Mouse (Mus musculus) hindbrain, embryonic 14.5 days (tissue): ENCODE data around the gene Ablim2. TPM values are rescaled to one million over a fixed set of nuclear protein-coding genes. Genes with fewer than 3 reads are reported as not detected.

ENCODE experiments used
- ATAC-seq: fragments of 200-750 bp; cut with Nextera tagmentation; 2 replicates; pipeline ENCODE4 v1.8.0; 2017; ENCODE audit warnings: moderate number of reproducible peaks, mild to moderate bottlenecking, moderate TSS enrichment, moderate library complexity; ENCODE audit not compliant: low FRiP score
- DNase-seq: peaks from one replicate; pipeline ENCODE4 v3.0.0-alpha.2; 2015; ENCODE audit warnings: low spot score
- H3K27ac ChIP-seq: fragments of 300-500 bp; sonication (generic); 2 replicates; pipeline ENCODE4 v1.5.1; 2014; ENCODE audit warnings: mild to moderate bottlenecking, moderate library complexity
- H3K27me3 ChIP-seq: fragments of 300-500 bp; sonication (generic); 2 replicates; pipeline ENCODE4 v1.6.1; 2014; ENCODE audit warnings: mild to moderate bottlenecking, low read length, mixed read lengths; ENCODE audit not compliant: control insufficient read depth, insufficient read depth
- H3K36me3 ChIP-seq: fragments of 300-500 bp; sonication (generic); replicated peaks from 2 replicates; pipeline ENCODE4 v1.6.1; 2014; ENCODE audit not compliant: control insufficient read depth, insufficient read depth
- H3K4me1 ChIP-seq: fragments of 300-500 bp; sonication (generic); replicated peaks from 2 replicates; pipeline ENCODE4 v1.6.1; 2014; ENCODE audit warnings: antibody characterized with exemption, low read length, mixed read lengths; ENCODE audit not compliant: control insufficient read depth, insufficient read depth
- H3K4me2 ChIP-seq: fragments of 300-500 bp; sonication (generic); replicated peaks from 2 replicates; pipeline ENCODE4 v1.6.1; 2014; ENCODE audit warnings: mild to moderate bottlenecking, moderate library complexity
- H3K4me3 ChIP-seq: fragments of 300-500 bp; sonication (generic); replicated peaks from 2 replicates; pipeline ENCODE4 v1.5.1; 2014; ENCODE audit warnings: mild to moderate bottlenecking, low read length
- H3K9ac ChIP-seq: fragments of 300-500 bp; sonication (generic); 2 replicates; pipeline ENCODE4 v1.6.1; 2014
- H3K9me3 ChIP-seq: fragments of 300-500 bp; sonication (generic); 2 replicates; pipeline ENCODE4 v1.6.1; 2016; ENCODE audit warnings: low read length; ENCODE audit not compliant: control insufficient read depth
- WGBS: fragments of 180-500 bp; shearing (Covaris S2); extraction: QIAGEN DNeasy Blood & Tissue Kit; methylation state at CpG from one replicate; pipeline ENCODE4 v1.1.7; 2014; 5-methylcytosine and 5-hydroxymethylcytosine counted together
- polyA plus RNA-seq: library from polyadenylated mRNA; unstranded; fragments of >200 nt; fragmentation: Nextera tagmentation; extraction: Ambion mirVana; gene quantifications from 2 replicates; pipeline ENCODE4 v1.2.1, GENCODE M21; 2014

Ablim2 gene
- polyA plus RNA-seq, 1 experiment from 2014 or later, result 19.9 TPM

DNA sequence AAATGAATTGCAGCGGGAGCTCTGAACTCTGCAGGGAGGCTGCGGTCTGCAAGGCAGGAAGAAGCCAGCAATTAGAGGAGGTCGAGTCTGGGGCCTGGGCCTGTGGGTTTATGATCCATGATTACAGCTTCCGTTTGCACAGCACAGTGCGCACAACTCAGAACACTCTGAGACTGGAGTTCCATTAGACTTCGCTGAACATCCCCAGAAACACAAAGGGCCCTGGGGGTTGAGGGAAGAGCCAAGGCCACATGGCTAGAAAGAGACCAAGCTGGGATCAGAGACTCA, 16.4 kb downstream of the Ablim2 start:
- Histone ChIP-seq H3K4me3 (no peak overlapping the region), H3K36me3 (no peaks in the 10 kb centered on the region), H3K4me1 (peaks cover 13% of the 10 kb centered on the region), H3K4me2 (no peak overlapping the region), H3K27me3 (no peaks in the 10 kb centered on the region), H3K9ac (no peak overlapping the region), H3K27ac (no peak overlapping the region), H3K9me3 (no peaks in the 10 kb centered on the region)
- ATAC-seq (no peak), DNase-seq (no peak)
- 50% methylated on average over 6 of the region's 6 CpGs for WGBS

DNA sequence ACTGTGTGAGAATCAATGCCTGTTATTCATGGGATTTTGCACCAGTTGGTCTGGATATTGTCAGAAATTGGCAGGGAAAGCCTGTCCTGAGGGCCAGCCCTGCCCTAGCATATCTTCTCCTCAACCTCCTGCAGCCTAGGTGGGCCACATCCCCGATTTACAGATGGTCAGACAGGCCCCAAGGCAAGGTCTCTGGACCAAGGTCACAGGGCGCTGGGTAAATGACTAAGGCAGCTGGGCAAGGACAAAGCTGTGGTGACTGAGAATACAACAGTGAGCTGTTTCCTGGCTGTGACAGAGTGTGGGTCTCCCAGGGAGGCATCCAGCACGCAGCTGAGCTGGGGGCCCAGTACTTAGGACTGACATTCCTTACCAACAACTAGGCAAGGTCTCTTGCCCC, 23.4 kb downstream of the Ablim2 start:
- no peaks in the 10 kb centered on the region for H3K27me3 ChIP-seq
- H3K9me3 ChIP-seq, result no peaks in the 10 kb centered on the region
- 69% methylated on average over 3 of the region's 3 CpGs for WGBS
- no peaks in the 10 kb centered on the region for H3K36me3 ChIP-seq
- no peak for ATAC-seq
- no peak for DNase-seq
- H3K27ac ChIP-seq, result no peak overlapping the region
- H3K4me1 ChIP-seq, result no peaks in the 10 kb centered on the region
- no peak overlapping the region for H3K4me2 ChIP-seq
- no peak overlapping the region for H3K4me3 ChIP-seq
- no peak overlapping the region for H3K9ac ChIP-seq

DNA sequence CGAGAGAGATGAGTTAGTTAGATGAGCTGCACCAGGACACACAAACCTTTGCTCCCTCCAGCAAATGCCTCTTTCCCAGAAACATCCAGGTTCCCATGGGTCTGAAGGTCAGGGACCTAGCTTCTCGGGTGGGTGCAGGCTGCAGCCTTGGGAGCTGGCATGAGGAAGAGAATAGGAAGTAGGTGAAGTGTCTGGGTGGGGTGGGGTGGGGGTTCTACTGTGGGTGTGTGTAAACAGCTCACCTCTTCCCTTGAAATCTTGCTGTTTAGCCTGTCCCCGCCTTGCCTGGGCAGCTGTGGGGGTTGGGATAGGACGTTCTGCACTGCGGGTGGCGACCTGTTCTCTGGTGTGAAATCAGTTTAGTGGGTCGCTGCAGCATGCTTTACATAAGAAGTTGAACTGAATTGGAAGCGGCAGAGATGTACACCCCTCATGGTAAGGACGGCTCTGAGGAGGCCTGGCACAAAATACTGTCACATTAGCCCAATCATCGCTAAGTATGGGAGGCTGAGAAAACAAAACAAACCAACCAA, 25.0 kb downstream of the Ablim2 start:
- DNase-seq (no peak), ATAC-seq (no peak)
- Histone ChIP-seq H3K9ac (no peak overlapping the region), H3K4me2 (no peak overlapping the region), H3K27ac (no peak overlapping the region), H3K36me3 (no peaks in the 10 kb centered on the region), H3K9me3 (no peaks in the 10 kb centered on the region), H3K4me3 (no peak overlapping the region), H3K27me3 (no peaks in the 10 kb centered on the region), H3K4me1 (no peaks in the 10 kb centered on the region)
- 61% methylated on average over 10 of the region's 10 CpGs for WGBS

DNA sequence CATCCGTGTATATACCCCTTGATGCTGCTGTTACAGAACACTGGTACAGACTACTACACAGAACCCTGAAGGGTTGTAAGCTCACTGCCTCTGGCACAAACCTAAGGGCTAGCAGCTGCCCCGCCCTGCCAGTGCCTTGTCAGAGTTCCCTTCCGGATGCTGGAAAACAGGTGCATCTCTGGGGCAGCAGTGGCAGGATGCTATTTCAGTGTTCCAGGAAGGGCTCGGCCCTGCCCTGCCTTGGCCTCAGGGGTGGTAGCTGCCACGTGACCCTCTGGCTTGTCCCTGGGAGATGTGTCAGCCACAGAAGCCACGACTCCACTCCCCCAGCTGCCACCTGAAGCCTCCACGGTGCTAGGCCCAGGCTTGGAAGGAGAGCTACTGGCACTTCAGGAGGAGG, 28.2 kb downstream of the Ablim2 start:
- H3K4me2 ChIP-seq, result no peak overlapping the region
- ATAC-seq (no peak), DNase-seq (no peak)
- H3K4me1 ChIP-seq, result no peaks in the 10 kb centered on the region
- no peaks in the 10 kb centered on the region for H3K27me3 ChIP-seq
- no peaks in the 10 kb centered on the region for H3K36me3 ChIP-seq
- WGBS, result 78% methylated on average over 7 of the region's 7 CpGs
- no peak overlapping the region for H3K4me3 ChIP-seq
- no peak overlapping the region for H3K27ac ChIP-seq
- no peak overlapping the region for H3K9ac ChIP-seq
- no peaks in the 10 kb centered on the region for H3K9me3 ChIP-seq

DNA sequence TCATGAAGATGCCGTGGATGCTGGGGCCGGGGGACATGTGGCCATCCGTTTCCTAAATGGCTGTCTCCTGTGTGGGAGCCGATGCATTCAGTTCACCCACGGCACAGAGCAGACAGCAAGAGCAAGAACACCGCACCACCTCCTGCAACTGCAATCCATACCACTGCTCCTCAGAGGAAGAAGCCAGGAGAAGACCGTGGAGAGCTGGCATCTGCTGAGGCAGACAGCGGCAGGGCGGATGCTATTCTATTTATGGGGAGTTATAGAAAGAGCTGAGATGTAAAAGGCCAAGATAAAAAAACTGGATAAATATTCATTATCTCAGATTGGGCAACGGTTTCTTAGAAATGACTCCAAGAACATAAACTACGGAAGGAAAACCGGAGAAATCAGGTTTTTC, 30.2 kb downstream of the Ablim2 start:
- Histone ChIP-seq H3K27me3 (no peaks in the 10 kb centered on the region), H3K27ac (no peak overlapping the region), H3K4me1 (no peaks in the 10 kb centered on the region), H3K4me3 (no peak overlapping the region), H3K9ac (no peak overlapping the region), H3K4me2 (no peak overlapping the region), H3K36me3 (no peaks in the 10 kb centered on the region), H3K9me3 (no peaks in the 10 kb centered on the region)
- 93% methylated on average over 12 of the region's 12 CpGs for WGBS
- DNase-seq (no peak), ATAC-seq (no peak)

DNA sequence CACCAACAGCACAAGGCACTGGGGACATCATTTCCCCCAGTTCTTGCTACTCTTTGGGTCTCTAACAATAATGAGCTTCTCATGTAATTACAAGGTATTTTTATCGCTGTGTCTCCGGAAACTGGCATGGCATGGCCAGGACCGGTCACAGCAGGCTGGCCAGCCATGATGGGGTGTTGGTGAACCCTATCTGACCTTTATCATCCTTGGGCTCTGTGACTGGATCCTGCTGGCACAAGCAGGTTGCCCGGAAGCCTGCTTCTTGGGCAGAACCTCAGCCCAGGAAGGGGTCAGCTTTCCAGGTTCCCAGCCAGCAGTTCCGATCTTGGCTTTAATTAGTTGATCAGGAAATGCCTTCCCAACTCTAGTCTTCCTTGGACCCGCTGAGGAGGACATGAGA, 31.0 kb downstream of the Ablim2 start:
- 87% methylated on average over 6 of the region's 6 CpGs for WGBS
- Histone ChIP-seq H3K27ac (no peak overlapping the region), H3K9me3 (no peaks in the 10 kb centered on the region)

DNA sequence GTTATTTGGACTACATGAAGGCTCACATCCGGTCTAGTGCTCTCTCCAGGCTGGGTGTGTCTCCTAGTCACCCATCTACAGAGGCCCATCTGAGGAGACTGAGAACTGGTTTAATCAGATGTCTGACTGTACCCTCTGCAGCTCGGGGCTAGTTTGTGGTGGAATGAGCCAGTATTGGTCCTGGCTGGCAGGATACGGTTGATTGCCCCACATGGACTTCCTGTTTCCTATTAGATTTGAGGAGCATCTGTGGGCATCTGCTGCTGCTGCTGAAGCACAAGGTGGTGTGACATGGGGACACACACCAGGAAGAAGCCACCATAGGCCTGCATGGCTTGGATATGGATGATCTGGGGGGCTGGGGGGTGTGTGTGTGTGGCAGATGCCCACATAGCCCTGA, 32.0 kb downstream of the Ablim2 start:
- Histone ChIP-seq H3K9me3 (no peaks in the 10 kb centered on the region), H3K4me2 (no peak overlapping the region), H3K9ac (no peak overlapping the region), H3K4me3 (no peak overlapping the region), H3K27ac (no peak overlapping the region), H3K27me3 (no peaks in the 10 kb centered on the region), H3K4me1 (no peaks in the 10 kb centered on the region), H3K36me3 (no peaks in the 10 kb centered on the region)
- ATAC-seq, result no peak
- 88% methylated on average over 3 of the region's 3 CpGs for WGBS
- no peak for DNase-seq

More for the DNA sequence above, 31.0 kb downstream of the Ablim2 start:
- no peak for DNase-seq
- no peaks in the 10 kb centered on the region for H3K27me3 ChIP-seq
- H3K4me2 ChIP-seq, result no peak overlapping the region
- no peak overlapping the region for H3K4me3 ChIP-seq
- H3K9ac ChIP-seq, result no peak overlapping the region
- no peak for ATAC-seq
- H3K36me3 ChIP-seq, result no peaks in the 10 kb centered on the region
- no peaks in the 10 kb centered on the region for H3K4me1 ChIP-seq

DNA sequence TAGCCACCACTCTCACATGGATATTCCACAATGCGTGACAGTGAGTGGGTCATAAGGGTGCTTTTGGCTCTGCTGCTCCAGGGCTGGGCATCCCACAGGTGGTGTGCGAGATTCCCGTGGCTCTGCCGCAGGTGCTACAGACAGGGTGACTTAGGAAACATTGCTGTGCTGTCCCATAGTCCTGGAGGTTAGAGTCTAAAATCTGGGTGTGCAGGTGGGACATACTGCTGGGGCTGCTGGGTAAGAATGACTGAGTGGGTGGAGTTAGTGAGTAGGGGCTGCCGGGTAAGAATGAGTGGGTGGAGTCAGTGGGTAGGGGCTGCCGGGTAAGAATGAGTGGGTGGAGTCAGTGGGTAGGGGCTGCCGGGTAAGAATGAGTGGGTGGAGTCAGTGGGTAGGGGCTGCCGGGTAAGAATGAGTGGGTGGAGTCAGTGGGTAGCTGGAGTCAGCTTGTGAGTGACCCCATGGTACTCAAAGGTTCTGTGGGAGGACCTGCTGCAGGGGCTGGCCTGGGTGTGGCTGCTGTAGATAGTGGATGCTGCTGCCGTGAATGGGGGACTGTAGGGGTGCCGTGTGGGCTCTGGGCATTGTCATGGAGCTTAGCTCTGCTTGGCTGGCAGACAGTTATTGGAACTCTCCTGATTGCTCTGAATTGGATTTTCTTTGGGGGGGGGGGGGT, 32.8 kb downstream of the Ablim2 start:
- Histone ChIP-seq H3K36me3 (no peaks in the 10 kb centered on the region), H3K27ac (no peak overlapping the region), H3K4me2 (no peak overlapping the region), H3K4me3 (no peak overlapping the region), H3K9me3 (no peaks in the 10 kb centered on the region), H3K4me1 (no peaks in the 10 kb centered on the region), H3K9ac (no peak overlapping the region), H3K27me3 (no peaks in the 10 kb centered on the region)
- ATAC-seq (no peak), DNase-seq (no peak)
- WGBS, result 46% methylated on average over 10 of the region's 10 CpGs

DNA sequence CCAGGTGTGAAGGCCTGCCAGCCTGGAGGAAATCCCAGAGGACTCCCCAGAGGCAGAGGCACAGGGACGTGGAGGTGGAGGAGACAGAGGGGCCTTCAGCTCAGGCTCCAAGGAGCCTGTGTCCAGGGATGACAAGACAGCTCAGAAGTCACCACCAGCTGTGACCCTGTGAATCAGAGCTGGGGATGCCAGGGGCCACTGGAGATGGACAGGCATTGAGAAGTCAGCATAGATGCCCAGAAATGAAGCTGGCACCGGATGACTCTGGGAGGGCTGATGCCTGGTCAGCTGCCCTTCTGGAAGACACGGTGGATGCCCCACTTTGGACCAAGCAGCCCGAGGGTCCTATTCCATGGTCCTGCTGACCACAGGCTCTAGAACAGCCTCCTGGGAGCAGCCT, 36.3 kb downstream of the Ablim2 start:
- H3K9ac ChIP-seq, result no peak overlapping the region
- no peaks in the 10 kb centered on the region for H3K36me3 ChIP-seq
- WGBS, result 86% methylated on average over 4 of the region's 4 CpGs
- no peak overlapping the region for H3K4me3 ChIP-seq
- no peaks in the 10 kb centered on the region for H3K27me3 ChIP-seq
- H3K4me1 ChIP-seq, result no peaks in the 10 kb centered on the region
- no peak for DNase-seq
- no peak for ATAC-seq
- no peaks in the 10 kb centered on the region for H3K9me3 ChIP-seq
- no peak overlapping the region for H3K27ac ChIP-seq
- H3K4me2 ChIP-seq, result no peak overlapping the region

DNA sequence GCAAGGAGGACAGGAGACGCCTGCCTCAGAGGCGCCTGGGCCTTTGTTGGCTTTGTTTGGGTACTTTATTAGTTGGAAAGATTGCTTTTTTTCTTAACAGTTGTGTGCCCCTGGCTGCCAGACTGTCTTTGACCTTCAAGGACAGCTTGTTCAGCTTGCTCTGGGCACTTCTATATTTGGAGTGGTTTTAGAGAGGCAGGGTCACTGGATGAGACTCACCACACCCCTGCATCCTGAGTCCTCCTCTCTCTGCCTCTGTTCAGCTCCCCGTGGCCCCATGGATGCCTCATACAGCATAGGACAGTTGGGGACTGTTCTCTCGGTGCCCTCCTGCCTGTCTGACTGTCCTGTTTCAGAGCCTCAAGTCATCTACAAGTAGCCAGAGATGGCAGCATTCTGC, 37.3 kb downstream of the Ablim2 start:
- no peaks in the 10 kb centered on the region for H3K9me3 ChIP-seq
- H3K4me1 ChIP-seq, result no peaks in the 10 kb centered on the region
- H3K9ac ChIP-seq, result no peak overlapping the region
- H3K4me2 ChIP-seq, result no peak overlapping the region
- H3K27me3 ChIP-seq, result no peaks in the 10 kb centered on the region
- no peak overlapping the region for H3K4me3 ChIP-seq
- ATAC-seq, result no peak
- no peak for DNase-seq
- no peak overlapping the region for H3K27ac ChIP-seq
- 65% methylated on average over 4 of the region's 4 CpGs for WGBS
- H3K36me3 ChIP-seq, result no peaks in the 10 kb centered on the region
